Mouse (Mus musculus) c-Kit-positive CD71-positive TER-119-negative erythroid progenitor cells, embryonic 14.5 days (primary cell): Measurements from ENCODE around the gene Gm45234.

ENCODE experiments used
- DNase-seq: peaks from one replicate; pipeline ENCODE4 v3.0.0-alpha.2; 2013; ENCODE audit warnings: low read depth

Gene Gm45234

GRCm38 (mm10) chr6:124740211-124740887 lies 15.5 kb downstream of the Gm45234 start:
- DNase-seq, result peak; percentile 65

GRCm38 (mm10) chr6:124739231-124739796 lies 16.5 kb downstream of the Gm45234 start:
- DNase-seq, result no peak

- no peak for DNase-seq
These were observed 17.3 kb downstream of the Gm45234 start, which contains the start of gene Ptpn6 for GRCm38 (mm10) chr6:124738511-124739023. Gene Ptpn6 (minus strand): TSS chr6:124738714.

- no peak for DNase-seq
These were observed 18.8 kb downstream of the Gm45234 start for GRCm38 (mm10) chr6:124737040-124737439.

- DNase-seq, result no peak
These were observed 21.4 kb downstream of the Gm45234 start for GRCm38 (mm10) chr6:124734417-124734816.

GRCm38 (mm10) chr6:124732476-124733370 lies 23.1 kb downstream of the Gm45234 start:
- no peak for DNase-seq

GRCm38 (mm10) chr6:124731038-124731437 lies 24.8 kb downstream of the Gm45234 start:
- DNase-seq, result no peak

GRCm38 (mm10) chr6:124729850-124730705 lies 25.7 kb downstream of the Gm45234 start:
- no peak for DNase-seq

GRCm38 (mm10) chr6:124728621-124729020 lies 27.2 kb downstream of the Gm45234 start:
- DNase-seq, result no peak

GRCm38 (mm10) chr6:124724472-124724871 lies 31.3 kb downstream of the Gm45234 start:
- no peak for DNase-seq

- no peak for DNase-seq
These were observed 32.3 kb downstream of the Gm45234 start for GRCm38 (mm10) chr6:124723541-124723940.

- DNase-seq, result no peak
These were observed 32.8 kb downstream of the Gm45234 start for GRCm38 (mm10) chr6:124722876-124723473.

- DNase-seq, result no peak
These were observed 34.9 kb downstream of the Gm45234 start for GRCm38 (mm10) chr6:124720904-124721303.

GRCm38 (mm10) chr6:124719354-124719978 lies 36.4 kb downstream of the Gm45234 start:
- DNase-seq, result no peak

GRCm38 (mm10) chr6:124718703-124719102 lies 37.1 kb downstream of the Gm45234 start:
- no peak for DNase-seq

GRCm38 (mm10) chr6:124717968-124718367 lies 37.9 kb downstream of the Gm45234 start:
- DNase-seq, result no peak

GRCm38 (mm10) chr6:124716864-124717490 lies 38.8 kb downstream of the Gm45234 start:
- no peak for DNase-seq

GRCm38 (mm10) chr6:124712918-124713317 lies 42.9 kb downstream of the Gm45234 start:
- DNase-seq, result no peak

- DNase-seq, result peak; percentile 97
These were observed 43.7 kb downstream of the Gm45234 start, which contains the start of the genes Emg1 and Phb2 for GRCm38 (mm10) chr6:124711824-124712782. Gene Emg1 (minus strand): TSS chr6:124712178. Gene Phb2 (plus strand): TSS chr6:124712336.
